Mouse (Mus musculus): ENCODE results near the gene Cbr3.

- no peak for TF ChIP-seq CTCF (IDR thresholded peaks at IDR 0.05)
- TF ChIP-seq EP300 (IDR thresholded peaks at IDR 0.05), result no peak
These were observed 793 bp upstream of the Cbr3 start for GRCm38 (mm10) chr16:93682156-93682688.
